Mouse (Mus musculus) retina, adult 2 months (tissue): ENCODE data around the gene Pidd1.
"Not testable (repeated sequence)": the region's sequence is repeated elsewhere in the genome, so short reads cannot be mapped to it uniquely, and the experiment has no call there.

Source experiments
- DNase-seq: peaks from one replicate; pipeline ENCODE4 v3.0.0-alpha.2; 2012; ENCODE audit warnings: low read depth, low spot score

Gene Pidd1

GRCm38 (mm10) chr7:141416144-141416841 lies 27.5 kb downstream of the Pidd1 start:
- no peak for DNase-seq

GRCm38 (mm10) chr7:141413809-141414584 lies 29.8 kb downstream of the Pidd1 start, which contains the start of gene Gatd1:
Gene Gatd1 (minus strand): TSS chr7:141414136.
- DNase-seq, result peak; percentile 100

- no peak for DNase-seq
These were observed 30.5 kb downstream of the Pidd1 start for GRCm38 (mm10) chr7:141413331-141413730.

- DNase-seq, result no peak
These were observed 32.2 kb downstream of the Pidd1 start for GRCm38 (mm10) chr7:141411667-141412066.

- no peak for DNase-seq
These were observed 33.2 kb downstream of the Pidd1 start for GRCm38 (mm10) chr7:141410631-141411030.

GRCm38 (mm10) chr7:141408833-141409232 lies 35.0 kb downstream of the Pidd1 start:
- peak; percentile 69 for DNase-seq

GRCm38 (mm10) chr7:141407670-141408069 lies 36.2 kb downstream of the Pidd1 start:
- not testable (repeated sequence) for DNase-seq

- no peak for DNase-seq
These were observed 38.4 kb downstream of the Pidd1 start for GRCm38 (mm10) chr7:141405466-141405865.

GRCm38 (mm10) chr7:141403305-141403704 lies 40.5 kb downstream of the Pidd1 start:
- DNase-seq, result no peak

GRCm38 (mm10) chr7:141395348-141395747 lies 48.5 kb downstream of the Pidd1 start:
- DNase-seq, result no peak

GRCm38 (mm10) chr7:141394771-141395170 lies 49.1 kb downstream of the Pidd1 start:
- peak; percentile 34 for DNase-seq

GRCm38 (mm10) chr7:141394158-141394557 lies 49.7 kb downstream of the Pidd1 start:
- no peak for DNase-seq

- DNase-seq, result no peak
These were observed 51.1 kb downstream of the Pidd1 start for GRCm38 (mm10) chr7:141392552-141393222.

GRCm38 (mm10) chr7:141391625-141392551 lies 51.9 kb downstream of the Pidd1 start, which contains the start of gene Taldo1:
Gene Taldo1 (plus strand): TSS chr7:141392199.
- peak; percentile 81 for DNase-seq

GRCm38 (mm10) chr7:141390326-141391259 lies 53.2 kb downstream of the Pidd1 start:
- DNase-seq, result no peak

GRCm38 (mm10) chr7:141388487-141389109 lies 55.2 kb downstream of the Pidd1 start:
- no peak for DNase-seq
